Mouse (Mus musculus): ENCODE measurements around the gene Sec63.

- TF ChIP-seq POLR2A (IDR thresholded peaks at IDR 0.05; ENCODE audit: low read depth, low read length) (no peak), CTCF (conservative IDR thresholded peaks at IDR 0.05; ENCODE audit: insufficient read depth, insufficient read length, low read depth, low read length) (no peak)
Measured at GRCm38 (mm10) chr10:42840036-42840435, 78.7 kb downstream of the Sec63 start.

All from kidney, adult 2 months (tissue).